Mouse (Mus musculus) frontal cortex, postnatal 25 days (tissue): ENCODE data around the gene Dnase2a.
A peak's percentile ranks its signal among the peaks of the same experiment; 100 is the strongest.

Experiments
- DNase-seq, 2 experiments: peaks; one replicate each; pipeline ENCODE4 v3.0.0; 2022; ENCODE audit warnings: low spot score in 2 of 2

Dnase2a gene

GRCm38 (mm10) chr8:84908421-84909161 is at the start of gene Dnase2a:
Gene Dnase2a (plus strand): TSS chr8:84908560.
- peak; percentile 52 to 72 for DNase-seq

GRCm38 (mm10) chr8:84871376-84872308 is 36.7 kb upstream of the Dnase2a start, which contains the start of gene Syce2:
Gene Syce2 (plus strand): TSS chr8:84872111.
- no peak for DNase-seq

GRCm38 (mm10) chr8:84872309-84872965 is 35.9 kb upstream of the Dnase2a start:
- DNase-seq = no peak

GRCm38 (mm10) chr8:84873016-84873415 is 35.3 kb upstream of the Dnase2a start:
- no peak for DNase-seq

- DNase-seq = no peak
Observed at GRCm38 (mm10) chr8:84874339-84874738, 34.0 kb upstream of the Dnase2a start.

- DNase-seq = no peak
Observed at GRCm38 (mm10) chr8:84877297-84878035, 30.9 kb upstream of the Dnase2a start.

GRCm38 (mm10) chr8:84878915-84879314 is 29.4 kb upstream of the Dnase2a start:
- DNase-seq = no peak

GRCm38 (mm10) chr8:84884728-84885127 is 23.6 kb upstream of the Dnase2a start:
- DNase-seq = no peak

GRCm38 (mm10) chr8:84888280-84888679 is 20.1 kb upstream of the Dnase2a start:
- no peak for DNase-seq

- DNase-seq = no peak
Observed at GRCm38 (mm10) chr8:84889141-84889540, 19.2 kb upstream of the Dnase2a start.

GRCm38 (mm10) chr8:84892993-84893708 is 15.2 kb upstream of the Dnase2a start:
- DNase-seq = no peak

- DNase-seq = peak; percentile 72 to 85
Observed at GRCm38 (mm10) chr8:84893709-84894134, 14.6 kb upstream of the Dnase2a start, which contains the start of gene Gcdh. Gene Gcdh (minus strand): TSS chr8:84893921.

GRCm38 (mm10) chr8:84895963-84896362 is 12.4 kb upstream of the Dnase2a start:
- no peak for DNase-seq

- no peak for DNase-seq
Observed at GRCm38 (mm10) chr8:84901071-84901470, 7.3 kb upstream of the Dnase2a start.

- no peak for DNase-seq
Observed at GRCm38 (mm10) chr8:84901752-84902151, 6.6 kb upstream of the Dnase2a start, which contains the start of gene Klf1. Gene Klf1 (plus strand): TSS chr8:84901928.

- DNase-seq = no peak
Observed at GRCm38 (mm10) chr8:84902367-84902919, 5.9 kb upstream of the Dnase2a start.

GRCm38 (mm10) chr8:84902920-84903661 is 5.3 kb upstream of the Dnase2a start:
- peak; percentile 85 to 87 for DNase-seq

GRCm38 (mm10) chr8:84904351-84904750 is 4.0 kb upstream of the Dnase2a start:
- no peak for DNase-seq

GRCm38 (mm10) chr8:84907037-84907436 is 1.3 kb upstream of the Dnase2a start:
- DNase-seq = no peak
